Mouse (Mus musculus) CH12.LX (cell line): ENCODE measurements at regions not wholly inside any gene's neighbourhood (a gene's known extent, or its start where the extent isn't known, plus 50 kb on each side); places are given as distances from the start of the nearest gene placed in this dataset.

Source experiments
- CTCF ChIP-seq, 2 experiments: IDR thresholded peaks in 1 of 2; conservative IDR thresholded peaks in 1 of 2; 2 replicates each; pipeline ENCODE4 v1.5.1; 2011 to 2012; ENCODE audit warnings: low read depth in 2 of 2, low read length in 2 of 2, improper control_type of control experiment in 1 of 2, inconsistent platforms in 1 of 2, mild to moderate bottlenecking in 1 of 2, moderate library complexity in 1 of 2
- EP300 ChIP-seq: IDR thresholded peaks from 2 replicates; pipeline ENCODE4 v1.6.1; 2011; ENCODE audit warnings: low read length, improper control_type of control experiment
- ETS1 ChIP-seq: conservative IDR thresholded peaks from 2 replicates; pipeline ENCODE4 v1.6.1; 2012; ENCODE audit warnings: low read depth, mild to moderate bottlenecking, inconsistent platforms, low read length, improper control_type of control experiment, moderate library complexity
- KAT2A ChIP-seq: IDR thresholded peaks from 2 replicates; pipeline ENCODE4 v1.6.1; 2012; ENCODE audit warnings: low read length, improper control_type of control experiment, inconsistent platforms; ENCODE audit not compliant: insufficient replicate concordance
- MXI1 ChIP-seq: IDR thresholded peaks from 2 replicates; pipeline ENCODE4 v1.6.1; 2011; ENCODE audit warnings: mild to moderate bottlenecking, low read depth, low read length, improper control_type of control experiment
- POLR2A ChIP-seq: IDR thresholded peaks from 2 replicates; pipeline ENCODE4 v1.6.1; 2011; ENCODE audit warnings: low read depth, mild to moderate bottlenecking, improper control_type of control experiment, low read length

DNA sequence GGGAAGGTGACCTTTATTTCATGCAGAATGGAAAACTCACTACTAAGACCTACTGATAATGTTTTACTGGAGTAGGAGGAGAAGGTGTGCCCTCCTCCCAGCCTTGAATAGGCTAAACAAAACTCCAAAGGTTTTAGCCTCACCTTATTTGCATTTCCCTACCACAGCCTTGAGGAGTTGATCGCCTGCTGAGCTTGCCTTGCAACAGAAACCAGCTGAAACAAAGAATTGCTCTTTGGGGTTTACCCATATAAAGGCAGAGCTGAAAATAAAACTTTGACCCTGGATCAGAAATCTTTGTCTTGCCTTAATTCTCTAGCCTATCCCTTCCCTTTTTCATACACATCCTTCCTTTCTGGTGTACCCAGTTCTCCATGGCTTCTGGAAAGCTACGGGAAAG lies 1218.0 kb downstream of the 9330182O14Rik start:
- no peak for TF ChIP-seq CTCF (conservative IDR thresholded peaks at IDR 0.05 in 1 of 2, IDR thresholded peaks at IDR 0.05 in 1 of 2; ENCODE audit: low read depth in 2 of 2, low read length in 2 of 2)
- TF ChIP-seq KAT2A, result no peak
- TF ChIP-seq ETS1, result no peak
- no peak for TF ChIP-seq MXI1
- TF ChIP-seq EP300, result no peak
- no peak for TF ChIP-seq POLR2A
